Mouse (Mus musculus) brain, embryonic 14.5 days (tissue): ENCODE results near the gene C8b.

ENCODE experiments used
- CTCF ChIP-seq: fragments of 200-500 bp; IDR thresholded peaks from 2 replicates; pipeline ENCODE4 v1.5.1; 2012; ENCODE audit warnings: inconsistent platforms, mild to moderate bottlenecking, moderate library complexity, borderline replicate concordance; ENCODE audit not compliant: insufficient read depth, insufficient read length; ENCODE audit errors: extremely low read depth
- POLR2A ChIP-seq: fragments of 200-500 bp; IDR thresholded peaks from 2 replicates; pipeline ENCODE4 v1.6.1; 2012; ENCODE audit warnings: mild to moderate bottlenecking, inconsistent platforms, borderline replicate concordance; ENCODE audit not compliant: poor library complexity, insufficient read depth, insufficient read length, severe bottlenecking; ENCODE audit errors: extremely low read depth

- TF ChIP-seq CTCF (no peak), POLR2A (no peak)
Observed at GRCm38 (mm10) chr4:104746500-104746899, 19.6 kb upstream of the C8b start.
